Mouse (Mus musculus) ovary, postnatal 10 days (tissue): Measurements from ENCODE around the gene Zfp385b.

Experiments
- DNase-seq: peaks from one replicate; pipeline ENCODE4 v3.0.0; 2022; ENCODE audit warnings: low spot score

The Zfp385b gene

GRCm38 (mm10) chr2:77790295-77790694 is 29.1 kb downstream of the Zfp385b start:
- no peak for DNase-seq

GRCm38 (mm10) chr2:77781390-77781789 is 38.0 kb downstream of the Zfp385b start:
- no peak for DNase-seq

- no peak for DNase-seq
Measured at GRCm38 (mm10) chr2:77777781-77778180, 41.7 kb downstream of the Zfp385b start.

GRCm38 (mm10) chr2:77777047-77777686 is 42.3 kb downstream of the Zfp385b start:
- no peak for DNase-seq

- no peak for DNase-seq
Measured at GRCm38 (mm10) chr2:77775247-77775880, 44.1 kb downstream of the Zfp385b start.

- DNase-seq: no peak
Measured at GRCm38 (mm10) chr2:77770056-77770697, 49.3 kb downstream of the Zfp385b start.

GRCm38 (mm10) chr2:77768321-77768886 is 51.0 kb downstream of the Zfp385b start:
- DNase-seq: no peak

GRCm38 (mm10) chr2:77761967-77762366 is 57.5 kb downstream of the Zfp385b start:
- DNase-seq: no peak

GRCm38 (mm10) chr2:77758403-77759071 is 60.9 kb downstream of the Zfp385b start:
- no peak for DNase-seq

- DNase-seq: no peak
Measured at GRCm38 (mm10) chr2:77752491-77752890, 66.9 kb downstream of the Zfp385b start.

- DNase-seq: no peak
Measured at GRCm38 (mm10) chr2:77749631-77750030, 69.8 kb downstream of the Zfp385b start.

- DNase-seq: no peak
Measured at GRCm38 (mm10) chr2:77746417-77746816, 73.0 kb downstream of the Zfp385b start.

- DNase-seq: no peak
Measured at GRCm38 (mm10) chr2:77745246-77745645, 74.2 kb downstream of the Zfp385b start.

GRCm38 (mm10) chr2:77742359-77742758 is 77.1 kb downstream of the Zfp385b start:
- no peak for DNase-seq

GRCm38 (mm10) chr2:77730196-77730595 is 89.2 kb downstream of the Zfp385b start:
- no peak for DNase-seq

GRCm38 (mm10) chr2:77726798-77727197 is 92.6 kb downstream of the Zfp385b start:
- no peak for DNase-seq

- DNase-seq: no peak
Measured at GRCm38 (mm10) chr2:77720806-77721205, 98.6 kb downstream of the Zfp385b start.

GRCm38 (mm10) chr2:77716367-77716766 is 103.1 kb downstream of the Zfp385b start:
- no peak for DNase-seq

- DNase-seq: no peak
Measured at GRCm38 (mm10) chr2:77713886-77714285, 105.6 kb downstream of the Zfp385b start.

GRCm38 (mm10) chr2:77711751-77712150 is 107.7 kb downstream of the Zfp385b start:
- no peak for DNase-seq

- DNase-seq: no peak
Measured at GRCm38 (mm10) chr2:77709206-77709794, 110.1 kb downstream of the Zfp385b start.

GRCm38 (mm10) chr2:77707138-77707537 is 112.3 kb downstream of the Zfp385b start:
- DNase-seq: no peak
